Mouse (Mus musculus) brain, adult 10 weeks (tissue): Measurements from ENCODE around the gene Adig. TPM values are rescaled to one million over a fixed set of nuclear protein-coding genes. Genes with fewer than 3 reads are reported as not detected.

Source experiments
- polyA plus RNA-seq: library from polyadenylated mRNA; stranded (reverse); fragments of 350-450 nt; fragmentation: Illumina TruSeq; extraction: RNeasy Lipid Tissue Mini Kit (QIAGEN cat#74804); gene quantifications from one replicate; pipeline ENCODE4 v1.2.3, GENCODE M21; 2015; ENCODE audit warnings: low read depth, low replicate concordance

The Adig gene
- polyA plus RNA-seq = not detected

GRCm38 (mm10) chr2:158501836-158502812 lies at the start of gene Adig:
Adig (plus strand) TSS chr2:158502612.

GRCm38 (mm10) chr2:158512528-158512927 lies 10.1 kb downstream of the Adig start, which contains the start of gene Arhgap40:
Arhgap40 (plus strand) TSS chr2:158512796.

Other genes starting within 250 kb of the Adig start
- not detected for gene Bpi, start 244.5 kb upstream of the Adig start, polyA plus RNA-seq
- 5.7 TPM for gene Lbp, start 196.1 kb upstream of the Adig start, polyA plus RNA-seq
- gene Snhg11, start 127.0 kb upstream of the Adig start, polyA plus RNA-seq = 707 TPM
- 52.7 TPM for gene Ralgapb, start 92.8 kb upstream of the Adig start, polyA plus RNA-seq
- gene Arhgap40, start 10.2 kb downstream of the Adig start, polyA plus RNA-seq = 0.91 TPM
- 86.9 TPM for gene Slc32a1, start 108.2 kb downstream of the Adig start, polyA plus RNA-seq
- gene Actr5, start 122.3 kb downstream of the Adig start, polyA plus RNA-seq = 7.5 TPM
- 62.1 TPM for gene Ppp1r16b, start 162.8 kb downstream of the Adig start, polyA plus RNA-seq